Mouse (Mus musculus): ENCODE results near the gene Msi1. TPM values are rescaled to one million over a fixed set of nuclear protein-coding genes. Genes with fewer than 3 reads are reported as not detected.

Msi1 gene
- polyA plus RNA-seq, 1 experiment from 2014 or later: 129 TPM

GRCm38 (mm10) chr5:115454422-115455090, 25.2 kb downstream of the Msi1 start:
- Histone ChIP-seq H3K4me2 (replicated peaks) (no peak overlapping the region), H3K4me3 (no peak overlapping the region), H3K4me1 (no peaks in the 10 kb centered on the region), H3K36me3 (peaks cover 51% of the 10 kb centered on the region), H3K27ac (no peak overlapping the region), H3K9ac (no peak overlapping the region), H3K27me3 (replicated peaks) (no peaks in the 10 kb centered on the region), H3K9me3 (no peaks in the 10 kb centered on the region)
- no peak for ATAC-seq (ENCODE audit: low FRiP score, low read depth)
- WGBS: 82% methylated on average over 12 of the region's 12 CpGs

- no peak for ATAC-seq (ENCODE audit: low FRiP score, low read depth)
- Histone ChIP-seq H3K9me3 (no peaks in the 10 kb centered on the region), H3K36me3 (peaks cover 38% of the 10 kb centered on the region), H3K27me3 (replicated peaks) (no peaks in the 10 kb centered on the region), H3K4me2 (replicated peaks) (no peak overlapping the region), H3K27ac (no peak overlapping the region), H3K4me1 (no peaks in the 10 kb centered on the region), H3K9ac (no peak overlapping the region), H3K4me3 (no peak overlapping the region)
- 79% methylated on average over 7 of the region's 7 CpGs for WGBS
Observed at GRCm38 (mm10) chr5:115455838-115456237, 26.4 kb downstream of the Msi1 start.

GRCm38 (mm10) chr5:115458918-115459317, 29.5 kb downstream of the Msi1 start:
- no peaks in the 10 kb centered on the region for H3K27me3 ChIP-seq (replicated peaks)
- no peak overlapping the region for H3K9ac ChIP-seq
- no peak for ATAC-seq (ENCODE audit: low FRiP score, low read depth)
- peaks cover 10% of the 10 kb centered on the region for H3K36me3 ChIP-seq
- H3K9me3 ChIP-seq: no peaks in the 10 kb centered on the region
- H3K4me1 ChIP-seq: no peaks in the 10 kb centered on the region
- no peak overlapping the region for H3K4me2 ChIP-seq (replicated peaks)
- no peak overlapping the region for H3K4me3 ChIP-seq
- no peak overlapping the region for H3K27ac ChIP-seq
- WGBS: 76% methylated on average over 13 of the region's 13 CpGs

DNA sequence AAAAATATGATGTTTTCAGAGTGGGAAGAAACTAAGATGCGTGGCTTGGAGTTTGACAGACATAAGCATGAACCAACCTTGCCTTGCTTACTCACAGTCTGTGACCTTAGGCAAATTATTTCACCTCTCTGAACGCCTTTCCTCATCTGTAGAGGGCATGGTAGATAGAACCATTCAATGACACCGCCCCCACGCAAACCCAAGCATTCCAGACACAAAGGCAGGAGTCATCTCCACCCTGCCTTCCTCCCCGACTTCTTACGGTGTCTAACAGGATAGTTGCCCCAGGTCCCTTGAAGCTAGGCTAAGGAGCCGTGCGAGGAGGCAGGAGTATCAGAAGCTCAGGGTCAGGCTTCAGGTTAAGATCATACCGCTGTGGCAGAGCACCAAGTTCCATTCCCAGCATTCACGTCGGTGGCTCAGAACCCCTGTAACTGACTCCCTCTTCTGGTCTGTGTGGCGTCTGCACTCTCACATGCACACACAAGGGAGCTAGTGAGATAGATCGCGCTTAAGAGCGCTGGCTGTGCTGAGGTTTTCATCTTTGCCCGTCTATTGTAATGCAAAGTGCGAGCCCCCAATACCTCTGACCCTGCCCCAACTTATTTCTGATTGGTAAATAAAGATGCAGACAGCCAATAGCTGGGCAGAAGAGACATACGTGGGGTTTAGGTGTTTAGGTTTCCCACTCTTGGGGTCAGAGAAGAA, 35.2 kb downstream of the Msi1 start:
- no peaks in the 10 kb centered on the region for H3K36me3 ChIP-seq
- ATAC-seq (ENCODE audit: low FRiP score, low read depth): no peak
- H3K4me1 ChIP-seq: no peaks in the 10 kb centered on the region
- no peaks in the 10 kb centered on the region for H3K27me3 ChIP-seq (replicated peaks)
- no peaks in the 10 kb centered on the region for H3K9me3 ChIP-seq
- no peak overlapping the region for H3K27ac ChIP-seq
- WGBS: 82% methylated on average over 18 of the region's 18 CpGs
- no peak overlapping the region for H3K9ac ChIP-seq
- no peak overlapping the region for H3K4me3 ChIP-seq
- no peak overlapping the region for H3K4me2 ChIP-seq (replicated peaks)

- no peak within 1 kb of the TSS for H3K4me3 ChIP-seq
- H3K4me1 ChIP-seq: peaks cover 4% of the 10 kb centered on the region
- no peak within 1 kb of the TSS for H3K9ac ChIP-seq
- H3K27me3 ChIP-seq (replicated peaks): no peaks in the 10 kb centered on the region
- H3K4me2 ChIP-seq (replicated peaks): no peak within 1 kb of the TSS
- H3K9me3 ChIP-seq: no peaks in the 10 kb centered on the region
- WGBS: 49% methylated on average over 9 of the region's 9 CpGs
- no peak within 1 kb of the TSS for H3K27ac ChIP-seq
- H3K36me3 ChIP-seq: no peaks in the 10 kb centered on the region
- no peak for ATAC-seq (ENCODE audit: low FRiP score, low read depth)
Observed at GRCm38 (mm10) chr5:115465642-115466420, 36.4 kb downstream of the Msi1 start, which contains the start of gene Pla2g1b. TSS of gene Pla2g1b (plus strand) at chr5:115466262.

DNA sequence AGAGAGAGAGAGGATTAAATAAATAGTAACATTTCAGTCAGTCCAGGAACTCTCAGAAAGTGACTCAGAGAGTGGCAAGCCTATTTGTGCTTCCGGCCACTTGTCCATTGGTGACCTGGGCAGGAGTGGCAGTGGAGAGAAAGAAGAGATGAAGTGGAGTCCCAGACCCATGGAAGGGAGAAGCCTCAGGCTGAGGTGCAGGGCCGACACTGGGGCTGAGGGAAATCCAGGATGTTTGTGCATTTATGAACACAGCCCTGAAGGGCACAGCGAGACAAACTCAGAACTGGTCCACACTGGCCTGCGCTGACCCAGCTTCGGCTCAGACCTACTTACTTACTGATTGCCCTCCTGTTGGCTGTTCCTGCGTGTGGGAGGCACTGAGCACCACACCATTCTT, 40.4 kb downstream of the Msi1 start:
- no peak for ATAC-seq (ENCODE audit: low FRiP score, low read depth)
- 68% methylated on average over 6 of the region's 6 CpGs for WGBS
- Histone ChIP-seq H3K4me2 (replicated peaks) (no peak overlapping the region), H3K27ac (no peak overlapping the region), H3K9me3 (no peaks in the 10 kb centered on the region), H3K4me1 (peaks cover 6% of the 10 kb centered on the region), H3K36me3 (no peaks in the 10 kb centered on the region), H3K27me3 (replicated peaks) (no peaks in the 10 kb centered on the region), H3K9ac (no peak overlapping the region), H3K4me3 (no peak overlapping the region)

GRCm38 (mm10) chr5:115470766-115471531, 41.5 kb downstream of the Msi1 start:
- Histone ChIP-seq H3K4me3 (no peak overlapping the region), H3K4me2 (replicated peaks) (peak overlapping the region; percentile 36), H3K4me1 (peaks cover 6% of the 10 kb centered on the region), H3K9ac (no peak overlapping the region), H3K36me3 (no peaks in the 10 kb centered on the region), H3K27ac (no peak overlapping the region), H3K27me3 (replicated peaks) (no peaks in the 10 kb centered on the region), H3K9me3 (no peaks in the 10 kb centered on the region)
- peak; percentile 25; the same call in 1 of the 2 replicates for ATAC-seq (ENCODE audit: low FRiP score, low read depth)
- WGBS: 33% methylated on average over 20 of the region's 20 CpGs

GRCm38 (mm10) chr5:115473191-115473590, 43.8 kb downstream of the Msi1 start:
- 79% methylated on average over 10 of the region's 10 CpGs for WGBS
- Histone ChIP-seq H3K36me3 (0 out of 2 replicates have a peak, but pooled peaks cover 2% of the 10 kb centered on the region), H3K27ac (no peak overlapping the region), H3K9ac (no peak overlapping the region), H3K9me3 (no peaks in the 10 kb centered on the region), H3K4me3 (no peak overlapping the region), H3K27me3 (replicated peaks) (no peaks in the 10 kb centered on the region), H3K4me2 (replicated peaks) (no peak overlapping the region), H3K4me1 (peaks cover 6% of the 10 kb centered on the region)
- no peak for ATAC-seq (ENCODE audit: low FRiP score, low read depth)

DNA sequence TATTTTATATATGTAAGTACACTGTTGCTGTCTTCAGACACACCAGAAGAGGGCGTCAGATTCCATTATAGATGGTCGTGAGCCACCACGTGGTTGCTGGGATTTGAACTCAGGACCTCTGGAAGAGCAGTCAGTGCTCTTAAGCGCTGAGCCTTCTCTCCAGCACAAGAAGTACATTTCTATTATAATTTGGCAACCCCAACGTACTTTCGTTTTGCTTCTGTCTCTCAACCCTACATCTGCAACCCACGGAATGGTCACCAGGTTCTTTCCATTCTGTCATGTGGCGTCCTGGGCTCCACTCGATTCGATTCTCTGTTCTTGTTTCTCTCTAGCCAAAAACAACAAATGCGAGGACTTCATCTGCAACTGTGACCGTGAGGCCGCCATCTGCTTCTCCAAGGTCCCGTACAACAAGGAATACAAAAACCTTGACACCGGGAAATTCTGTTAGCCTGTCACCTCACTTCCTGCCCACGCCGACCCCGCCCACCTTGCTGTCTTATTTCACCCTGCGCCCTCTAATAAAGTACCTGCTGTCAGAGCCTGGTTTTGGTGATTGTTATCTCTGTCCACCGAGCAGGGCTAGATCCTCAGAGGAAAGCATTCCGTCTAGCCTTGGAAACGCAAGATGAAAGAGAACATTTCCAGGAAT, 44.9 kb downstream of the Msi1 start:
- Histone ChIP-seq H3K27ac (no peak overlapping the region), H3K9ac (no peak overlapping the region), H3K27me3 (replicated peaks) (0 out of 2 replicates have a peak, but pooled peaks cover under 1% of the 10 kb centered on the region), H3K4me1 (peaks cover 6% of the 10 kb centered on the region), H3K9me3 (no peaks in the 10 kb centered on the region), H3K4me2 (replicated peaks) (no peak overlapping the region), H3K36me3 (peaks cover 3% of the 10 kb centered on the region; the same call in 1 of the 2 replicates), H3K4me3 (no peak overlapping the region)
- no peak for ATAC-seq (ENCODE audit: low FRiP score, low read depth)
- WGBS: 78% methylated on average over 22 of the region's 22 CpGs

- WGBS: 18% methylated on average over 22 of the region's 22 CpGs
- no peak overlapping the region for H3K27ac ChIP-seq
Observed at GRCm38 (mm10) chr5:115475337-115476106, 46.1 kb downstream of the Msi1 start.

More at GRCm38 (mm10) chr5:115475337-115476106, 46.1 kb downstream of the Msi1 start:
- no peaks in the 10 kb centered on the region for H3K9me3 ChIP-seq
- peak overlapping the region; percentile 40; the same call in 1 of the 2 replicates for H3K9ac ChIP-seq
- peaks cover 12% of the 10 kb centered on the region for H3K4me1 ChIP-seq
- ATAC-seq (ENCODE audit: low FRiP score, low read depth): peak; percentile 61
- peak overlapping the region; percentile 27 for H3K4me3 ChIP-seq
- peak overlapping the region; percentile 59 for H3K4me2 ChIP-seq (replicated peaks)
- H3K36me3 ChIP-seq: peaks cover 8% of the 10 kb centered on the region; the same call in 1 of the 2 replicates
- peaks cover 12% of the 10 kb centered on the region; the same call in 1 of the 2 replicates for H3K27me3 ChIP-seq (replicated peaks)

Measured in neural tube, embryonic 12.5 days (tissue).